Mouse (Mus musculus) liver, embryonic 12.5 days (tissue): ENCODE data around the gene Nanos3. TPM values are rescaled to one million over a fixed set of nuclear protein-coding genes. Genes with fewer than 3 reads are reported as not detected.
A peak's percentile ranks its signal among the peaks of the same experiment; 100 is the strongest.

Experiments used
- ATAC-seq: fragments of 200-750 bp; cut with Nextera tagmentation; 2 replicates; pipeline ENCODE4 v1.8.0; 2017; ENCODE audit warnings: moderate number of reproducible peaks, mild to moderate bottlenecking, moderate library complexity
- H3K27ac ChIP-seq: fragments of 300-500 bp; sonication (generic); 2 replicates; pipeline ENCODE4 v1.5.1; 2016; ENCODE audit warnings: mild to moderate bottlenecking
- H3K27me3 ChIP-seq: fragments of 300-500 bp; sonication (generic); replicated peaks from 2 replicates; pipeline ENCODE4 v1.6.1; 2016; ENCODE audit warnings: mild to moderate bottlenecking, moderate library complexity
- H3K36me3 ChIP-seq: fragments of 300-500 bp; sonication (generic); 2 replicates; pipeline ENCODE4 v1.6.1; 2016; ENCODE audit warnings: mild to moderate bottlenecking, moderate library complexity
- H3K4me1 ChIP-seq: fragments of 300-500 bp; sonication (generic); 2 replicates; pipeline ENCODE4 v1.6.1; 2016
- H3K4me2 ChIP-seq: fragments of 300-500 bp; sonication (generic); 2 replicates; pipeline ENCODE4 v1.6.1; 2016; ENCODE audit warnings: mild to moderate bottlenecking, moderate library complexity
- H3K4me3 ChIP-seq: fragments of 300-500 bp; sonication (generic); 2 replicates; pipeline ENCODE4 v1.5.1; 2016; ENCODE audit warnings: mild to moderate bottlenecking, moderate library complexity
- H3K9ac ChIP-seq: fragments of 300-500 bp; sonication (generic); 2 replicates; pipeline ENCODE4 v1.6.1; 2016; ENCODE audit warnings: mild to moderate bottlenecking, moderate library complexity
- H3K9me3 ChIP-seq: fragments of 300-500 bp; sonication (generic); replicated peaks from 2 replicates; pipeline ENCODE4 v1.6.1; 2016; ENCODE audit warnings: mild to moderate bottlenecking, moderate library complexity
- WGBS: fragments of 180-500 bp; shearing (Covaris S2); methylation state at CpG from one replicate; pipeline ENCODE4 v1.1.7; 2016; ENCODE audit not compliant: insufficient replicate concordance; 5-methylcytosine and 5-hydroxymethylcytosine counted together
- polyA plus RNA-seq: library from polyadenylated mRNA; unstranded; fragments of >200 nt; fragmentation: Nextera tagmentation; extraction: Ambion mirVana; gene quantifications from 2 replicates; pipeline ENCODE4 v1.2.1, GENCODE M21; 2016

The Nanos3 gene
- polyA plus RNA-seq, 1 experiment from 2014 or later = 0.61 TPM

- H3K27ac ChIP-seq = no peak overlapping the region
- H3K9ac ChIP-seq = no peak overlapping the region
Observed at GRCm38 (mm10) chr8:84176560-84176959, 8.5 kb downstream of the Nanos3 start.

DNA sequence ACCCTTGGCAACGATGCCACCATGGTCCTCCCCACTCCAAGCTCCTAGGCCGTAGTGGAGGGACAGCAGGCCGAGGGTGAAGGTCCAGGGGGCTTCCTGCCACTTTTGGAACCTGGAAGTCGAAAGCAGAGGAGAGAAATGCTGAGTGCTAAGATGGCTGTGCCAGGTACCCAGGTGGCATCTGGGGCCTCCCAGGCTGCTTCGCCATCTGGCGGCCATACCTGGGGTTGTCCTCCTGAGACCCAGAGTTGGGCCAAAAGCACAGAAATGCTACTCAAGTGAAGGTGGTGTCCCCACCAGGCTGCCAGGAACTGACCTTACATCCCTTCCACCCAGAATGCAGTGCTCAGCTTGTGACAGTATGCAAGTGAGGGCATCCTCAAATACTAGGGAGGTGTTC, 11.2 kb downstream of the Nanos3 start:
- 62% methylated on average over 6 of the region's 6 CpGs for WGBS
- no peaks in the 10 kb centered on the region for H3K9me3 ChIP-seq
- no peak overlapping the region for H3K27ac ChIP-seq
- no peak for ATAC-seq
- peaks cover 7% of the 10 kb centered on the region for H3K4me1 ChIP-seq
- peaks cover 12% of the 10 kb centered on the region; the same call in 1 of the 2 replicates for H3K36me3 ChIP-seq
- no peaks in the 10 kb centered on the region for H3K27me3 ChIP-seq
- no peak overlapping the region for H3K4me2 ChIP-seq
- H3K9ac ChIP-seq = no peak overlapping the region
- no peak overlapping the region for H3K4me3 ChIP-seq

More at GRCm38 (mm10) chr8:84176560-84176959, 8.5 kb downstream of the Nanos3 start:
- H3K27me3 ChIP-seq = peaks cover 5% of the 10 kb centered on the region
- peaks cover 28% of the 10 kb centered on the region for H3K4me1 ChIP-seq
- H3K4me3 ChIP-seq = no peak overlapping the region
- no peaks in the 10 kb centered on the region for H3K9me3 ChIP-seq
- no peak for ATAC-seq
- H3K36me3 ChIP-seq = peaks cover 11% of the 10 kb centered on the region; the same call in 1 of the 2 replicates
- no peak overlapping the region for H3K4me2 ChIP-seq
- WGBS = 21% methylated on average over 3 of the region's 3 CpGs

GRCm38 (mm10) chr8:84170096-84170495, 14.9 kb downstream of the Nanos3 start:
- 0 out of 2 replicates have a peak, but pooled peaks cover 4% of the 10 kb centered on the region for H3K27me3 ChIP-seq
- H3K9me3 ChIP-seq = no peaks in the 10 kb centered on the region
- no peak overlapping the region for H3K9ac ChIP-seq
- no peak overlapping the region for H3K4me2 ChIP-seq
- H3K4me1 ChIP-seq = 0 out of 2 replicates have a peak, but pooled peaks cover 5% of the 10 kb centered on the region
- H3K4me3 ChIP-seq = no peak overlapping the region
- peaks cover 12% of the 10 kb centered on the region; the same call in 1 of the 2 replicates for H3K36me3 ChIP-seq
- no peak for ATAC-seq
- WGBS = 70% methylated on average over 5 of the region's 5 CpGs
- no peak overlapping the region for H3K27ac ChIP-seq

DNA sequence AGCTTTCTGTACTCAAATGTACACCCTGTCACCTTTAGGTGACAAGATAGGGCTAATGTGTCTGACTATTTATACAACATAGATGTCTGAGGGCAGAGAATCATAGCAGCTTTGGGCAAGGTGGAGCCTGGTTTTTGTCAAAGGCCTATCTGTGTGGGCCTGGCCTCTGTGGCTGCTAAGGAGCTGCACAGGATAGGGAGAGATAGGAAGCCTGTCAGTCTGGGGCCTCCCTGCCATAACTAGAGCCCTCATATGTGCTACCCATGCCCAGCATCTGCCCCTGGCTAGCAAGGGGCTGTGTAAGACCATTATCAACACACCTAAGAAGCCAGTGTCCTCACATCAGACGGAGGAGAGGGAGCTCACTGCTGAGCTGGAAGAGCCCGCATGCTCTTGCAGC, 17.3 kb downstream of the Nanos3 start:
- Histone ChIP-seq H3K4me2 (no peak overlapping the region), H3K36me3 (peaks cover 10% of the 10 kb centered on the region; the same call in 1 of the 2 replicates), H3K9me3 (no peaks in the 10 kb centered on the region), H3K4me3 (no peak overlapping the region), H3K27ac (no peak overlapping the region), H3K9ac (no peak overlapping the region), H3K27me3 (0 out of 2 replicates have a peak, but pooled peaks cover 4% of the 10 kb centered on the region), H3K4me1 (0 out of 2 replicates have a peak, but pooled peaks cover 5% of the 10 kb centered on the region)
- 65% methylated on average over 2 of the region's 2 CpGs for WGBS
- ATAC-seq = peak; percentile 58; the same call in 1 of the 2 replicates

- Histone ChIP-seq H3K9ac (no peak overlapping the region), H3K4me3 (no peak overlapping the region), H3K9me3 (no peaks in the 10 kb centered on the region), H3K27me3 (no peaks in the 10 kb centered on the region; the same call in 1 of the 2 replicates), H3K4me2 (no peak overlapping the region), H3K36me3 (no peaks in the 10 kb centered on the region), H3K4me1 (no peaks in the 10 kb centered on the region), H3K27ac (no peak overlapping the region)
- no peak for ATAC-seq
- 72% methylated on average over 4 of the region's 4 CpGs for WGBS
Observed at GRCm38 (mm10) chr8:84157620-84158019, 27.4 kb downstream of the Nanos3 start.

DNA sequence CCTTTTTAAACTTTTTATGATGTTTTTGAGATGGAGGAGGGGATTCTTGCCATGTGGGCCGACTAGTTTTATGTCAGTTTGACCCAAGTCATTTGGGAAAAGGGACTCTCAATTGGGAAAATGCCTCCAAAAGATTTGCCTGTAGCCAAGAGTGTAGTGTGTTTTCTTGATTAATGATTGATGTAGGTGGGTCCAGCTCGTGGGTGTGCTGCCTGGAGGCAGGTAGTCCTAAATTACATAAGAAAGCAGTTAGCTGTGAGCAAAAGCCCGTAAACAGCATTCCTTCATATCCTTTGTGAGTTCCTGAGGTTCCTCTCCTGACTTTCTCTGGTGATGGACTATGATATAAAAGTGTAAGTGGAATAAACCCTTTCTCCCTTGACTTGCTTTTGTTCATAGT, 35.8 kb downstream of the Nanos3 start:
- H3K27me3 ChIP-seq = no peaks in the 10 kb centered on the region
- peaks cover 19% of the 10 kb centered on the region for H3K4me1 ChIP-seq
- no peak overlapping the region for H3K27ac ChIP-seq
- peaks cover 6% of the 10 kb centered on the region; the same call in 1 of the 2 replicates for H3K36me3 ChIP-seq
- H3K4me2 ChIP-seq = no peak overlapping the region
- H3K9ac ChIP-seq = no peak overlapping the region
- ATAC-seq = no peak
- WGBS = 60% methylated on average over 3 of the region's 3 CpGs
- no peaks in the 10 kb centered on the region for H3K9me3 ChIP-seq
- no peak overlapping the region for H3K4me3 ChIP-seq

GRCm38 (mm10) chr8:84148531-84148850, 36.5 kb downstream of the Nanos3 start:
- ATAC-seq = no peak
- Histone ChIP-seq H3K9me3 (no peaks in the 10 kb centered on the region), H3K4me3 (no peak overlapping the region), H3K4me1 (peaks cover 19% of the 10 kb centered on the region), H3K27ac (no peak overlapping the region), H3K27me3 (no peaks in the 10 kb centered on the region), H3K9ac (no peak overlapping the region), H3K4me2 (peak overlapping the region; percentile 88), H3K36me3 (peaks cover 13% of the 10 kb centered on the region)
- 94% methylated on average over 5 of the region's 5 CpGs for WGBS

DNA sequence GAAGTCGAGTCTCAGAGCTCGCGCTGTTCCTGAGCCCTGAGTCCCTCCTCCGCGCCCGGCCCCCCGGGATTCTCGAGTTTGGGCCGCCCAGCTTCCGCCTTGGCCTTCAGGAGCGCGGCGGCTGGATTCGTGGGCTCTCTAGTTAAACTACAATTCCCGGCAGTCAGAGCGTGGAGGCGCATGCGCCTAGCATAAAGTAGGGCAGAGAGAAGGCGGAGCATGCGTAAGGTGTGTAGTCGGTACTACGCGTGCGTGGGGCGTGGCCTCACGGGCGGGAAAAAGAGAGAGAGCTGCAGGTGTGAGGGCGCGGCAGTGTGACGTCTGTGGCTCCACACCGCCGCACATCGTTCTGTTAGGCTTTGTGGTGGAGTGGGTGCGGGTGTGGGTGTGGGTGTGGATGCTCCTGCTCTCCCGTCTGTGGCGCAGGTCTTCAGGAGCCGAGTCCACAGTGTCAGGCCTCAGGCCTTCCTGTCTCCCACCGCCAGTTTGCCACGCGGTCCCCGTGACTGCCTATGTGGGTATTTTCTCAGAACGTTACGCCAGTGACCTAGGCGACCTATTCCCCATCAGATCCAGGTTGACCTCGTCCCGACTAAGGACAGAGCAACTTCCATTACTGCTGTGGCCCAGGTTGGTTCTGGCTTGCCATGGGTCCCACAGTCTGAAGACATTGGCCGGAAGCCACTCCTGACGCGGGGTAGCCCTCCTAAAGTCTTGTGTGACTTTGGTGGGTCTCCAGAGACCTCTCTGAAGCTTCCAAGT, 37.1 kb downstream of the Nanos3 start, which contains the start of the genes Cc2d1a and 4930432K21Rik:
Gene Cc2d1a, minus strand, starts transcription at position 168 of the 762 bp plus-strand sequence.
Gene 4930432K21Rik, plus strand, starts transcription at position 257 of the 762 bp plus-strand sequence.
- H3K4me3 ChIP-seq = peak within 1 kb of the TSS; percentile 68
- peaks cover 19% of the 10 kb centered on the region for H3K36me3 ChIP-seq
- H3K9ac ChIP-seq = peak within 1 kb of the TSS; percentile 76
- H3K27me3 ChIP-seq = no peaks in the 10 kb centered on the region
- peak; percentile 92 for ATAC-seq
- no peaks in the 10 kb centered on the region for H3K9me3 ChIP-seq
- H3K4me1 ChIP-seq = peaks cover 19% of the 10 kb centered on the region
- H3K4me2 ChIP-seq = peak within 1 kb of the TSS; percentile 88
- H3K27ac ChIP-seq = peak within 1 kb of the TSS; percentile 52; the same call in 1 of the 2 replicates
- WGBS = 12% methylated on average over 47 of the region's 49 CpGs

- WGBS = 5% methylated on average over 14 of the region's 14 CpGs
Observed at GRCm38 (mm10) chr8:84147324-84147766, 37.7 kb downstream of the Nanos3 start.

DNA sequence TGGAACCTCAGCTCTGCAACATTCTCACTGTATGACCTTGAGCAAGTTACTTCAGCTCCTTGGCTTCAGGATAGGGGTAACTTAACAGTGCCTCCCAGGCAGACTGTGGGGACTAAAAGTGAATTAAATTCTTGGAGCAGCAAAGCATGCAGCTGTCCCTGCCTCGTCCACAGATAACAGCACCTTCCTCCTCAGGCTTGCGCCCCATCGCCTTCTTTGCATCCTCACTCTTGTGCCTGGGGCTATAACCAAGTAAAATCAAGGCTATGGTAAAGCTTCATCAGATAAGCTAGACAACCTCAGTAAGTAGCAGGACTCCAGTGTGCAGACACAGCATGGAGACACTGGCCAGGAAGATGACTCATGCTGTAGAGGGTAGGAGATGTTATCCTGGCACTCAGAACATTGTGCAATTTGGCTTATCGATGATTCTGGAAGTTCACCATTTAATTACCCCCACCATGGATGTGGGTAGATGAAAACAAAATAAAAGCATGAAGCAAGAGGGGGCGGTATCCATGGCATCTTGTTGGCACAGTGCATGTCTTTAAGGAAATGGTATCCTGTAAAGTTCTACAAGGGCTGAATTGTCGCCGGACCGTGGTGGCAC, 40.3 kb downstream of the Nanos3 start:
- H3K9me3 ChIP-seq = no peaks in the 10 kb centered on the region
- H3K4me3 ChIP-seq = no peak overlapping the region
- peaks cover 47% of the 10 kb centered on the region for H3K36me3 ChIP-seq
- no peak overlapping the region for H3K27ac ChIP-seq
- WGBS = 76% methylated on average over 8 of the region's 8 CpGs
- H3K9ac ChIP-seq = no peak overlapping the region
- H3K4me2 ChIP-seq = no peak overlapping the region
- no peaks in the 10 kb centered on the region for H3K27me3 ChIP-seq
- peaks cover 19% of the 10 kb centered on the region for H3K4me1 ChIP-seq
- no peak for ATAC-seq

More at GRCm38 (mm10) chr8:84147324-84147766, 37.7 kb downstream of the Nanos3 start:
- ATAC-seq = peak; percentile 39
- no peaks in the 10 kb centered on the region for H3K9me3 ChIP-seq
- peak overlapping the region; percentile 52; the same call in 1 of the 2 replicates for H3K27ac ChIP-seq
- H3K4me2 ChIP-seq = peak overlapping the region; percentile 88
- peaks cover 25% of the 10 kb centered on the region for H3K36me3 ChIP-seq
- peaks cover 19% of the 10 kb centered on the region for H3K4me1 ChIP-seq
- H3K4me3 ChIP-seq = peak overlapping the region; percentile 68
- H3K27me3 ChIP-seq = no peaks in the 10 kb centered on the region
- H3K9ac ChIP-seq = peak overlapping the region; percentile 76

- no peaks in the 10 kb centered on the region for H3K4me1 ChIP-seq
- H3K9me3 ChIP-seq = no peaks in the 10 kb centered on the region
- H3K4me3 ChIP-seq = no peak overlapping the region
- 76% methylated on average over 4 of the region's 4 CpGs for WGBS
- H3K9ac ChIP-seq = no peak overlapping the region
- H3K27ac ChIP-seq = no peak overlapping the region
- no peaks in the 10 kb centered on the region for H3K27me3 ChIP-seq
- no peak for ATAC-seq
- peaks cover 86% of the 10 kb centered on the region for H3K36me3 ChIP-seq
- no peak overlapping the region for H3K4me2 ChIP-seq
Observed at GRCm38 (mm10) chr8:84140838-84141237, 44.2 kb downstream of the Nanos3 start.

- Histone ChIP-seq H3K36me3 (peaks cover 96% of the 10 kb centered on the region), H3K9me3 (no peaks in the 10 kb centered on the region), H3K27me3 (no peaks in the 10 kb centered on the region), H3K4me3 (no peak overlapping the region), H3K4me1 (no peaks in the 10 kb centered on the region), H3K4me2 (no peak overlapping the region), H3K9ac (no peak overlapping the region), H3K27ac (no peak overlapping the region)
- no peak for ATAC-seq
- 78% methylated on average over 3 of the region's 3 CpGs for WGBS
Observed at GRCm38 (mm10) chr8:84137848-84138247, 47.2 kb downstream of the Nanos3 start.
